Mouse (Mus musculus): Measurements from ENCODE around the gene Gpr108.

DNA sequence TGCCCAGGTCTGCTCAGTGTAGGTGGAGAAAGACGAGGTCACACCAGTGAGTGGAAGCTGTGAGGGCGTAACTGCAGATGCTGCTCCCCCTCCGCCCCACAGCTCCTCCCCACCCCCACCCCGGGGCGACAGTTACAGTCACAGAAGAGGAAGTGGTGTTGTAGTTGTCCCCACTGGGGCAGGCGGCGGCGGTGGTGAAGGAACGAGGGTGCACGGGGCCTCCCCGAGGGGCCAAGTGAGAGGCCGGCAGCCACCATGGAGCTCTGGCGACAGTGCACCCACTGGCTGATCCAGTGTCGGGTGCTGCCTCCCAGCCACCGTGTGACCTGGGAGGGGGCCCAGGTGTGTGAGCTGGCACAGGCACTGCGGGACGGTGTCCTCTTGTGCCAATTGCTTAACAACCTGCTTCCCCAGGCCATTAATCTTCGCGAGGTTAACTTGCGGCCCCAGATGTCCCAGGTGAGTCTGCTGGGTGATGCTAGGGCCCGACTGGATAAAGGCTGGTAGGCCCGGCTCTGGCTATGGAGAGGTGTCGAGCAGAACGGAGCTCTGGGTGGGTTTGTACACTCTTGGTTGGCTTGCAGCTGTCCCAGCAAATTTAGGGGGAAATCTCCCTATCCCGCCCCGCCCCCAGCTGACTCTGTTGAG is 30.8 kb upstream of the Gpr108 start, which contains the start of gene Vav1:
- TF ChIP-seq CTCF (IDR thresholded peaks at IDR 0.05; ENCODE audit: borderline replicate concordance, insufficient read depth, low read depth, low read length): no peak
- TF ChIP-seq POLR2A (IDR thresholded peaks at IDR 0.05; ENCODE audit: borderline replicate concordance, insufficient read depth, low read length): no peak
